Mouse (Mus musculus): ENCODE results near the gene Gm28051. TPM values are rescaled to one million over a fixed set of nuclear protein-coding genes. Genes with fewer than 3 reads are reported as not detected.
A peak's percentile ranks its signal among the peaks of the same experiment; 100 is the strongest.

The Gm28051 gene
- total and polyA plus RNA-seq, 3 experiments: not detected

GRCm38 (mm10) chr12:102704457-102705198 lies 52.9 kb downstream of the Gm28051 start, which contains the start of gene Itpk1:
Gene Itpk1 (minus strand): TSS chr12:102704930.
- no peak for DNase-seq (ENCODE audit: extremely low read depth)
- Histone ChIP-seq H3K36me3 (replicated peaks in 1 of 2; ENCODE audit: control insufficient read depth in 1 of 2, insufficient read depth in 1 of 2, low read length in 1 of 2) (peaks cover 0 to 10% of the 10 kb centered on the region in 2 experiments), H3K4me3 (replicated peaks in 1 of 3; ENCODE audit: low read depth in 2 of 3, low read length in 2 of 3, poor library complexity in 1 of 3) (peak within 1 kb of the TSS; percentile 72 to 83 (median 80)), H3K9me3 (replicated peaks; ENCODE audit: low read length) (no peaks in the 10 kb centered on the region), H3K27ac (ENCODE audit: insufficient read depth, low read depth) (peak within 1 kb of the TSS; percentile 20), H3K4me2 (ENCODE audit: insufficient read depth, low read depth, poor library complexity, severe bottlenecking) (peak within 1 kb of the TSS; percentile 86), H3K27me3 (replicated peaks) (peaks cover 1% of the 10 kb centered on the region), H3K4me1 (ENCODE audit: control insufficient read depth in 1 of 2, insufficient read depth in 2 of 2) (peaks cover 11 to 40% of the 10 kb centered on the region in 2 experiments), H3K9ac (ENCODE audit: insufficient read depth, low read depth) (peak within 1 kb of the TSS; percentile 75), H3K79me2 (replicated peaks; ENCODE audit: control insufficient read depth, extremely low read depth, insufficient read depth, poor library complexity, severe bottlenecking) (peaks cover 18% of the 10 kb centered on the region)
- in situ Hi-C loops (cut with MboI; ENCODE audit: low pct_ligation_motif_present, low pct_unique_long_range_greater_than_20kb, low sequenced_read_pairs): loop anchor here (5.0 kb wide), 2 partner anchors 127 to 177 kb away; no protein-coding TSS in a partner anchor
- TF ChIP-seq SIN3A (IDR thresholded peaks at IDR 0.05; ENCODE audit: low read length) (no peak; the same call in none of the 2 replicates), NRF1 (IDR thresholded peaks at IDR 0.05; ENCODE audit: low read depth, low read length) (peak; percentile 40; the same call in 1 of the 2 replicates), SMC3 (IDR thresholded peaks at IDR 0.05; ENCODE audit: low read depth, low read length) (no peak), PAX5 (IDR thresholded peaks at IDR 0.05; ENCODE audit: low read length) (no peak), NELFE (IDR thresholded peaks at IDR 0.05; ENCODE audit: low read depth, low read length) (peak; percentile 36), ZNF384 (IDR thresholded peaks at IDR 0.05; ENCODE audit: low read depth, low read length) (no peak), UBTF (IDR thresholded peaks at IDR 0.05; ENCODE audit: low read depth, low read length) (0 out of 2 replicates have a peak, but pooled peaks have one; percentile 45), MAZ (IDR thresholded peaks at IDR 0.05; ENCODE audit: low read depth, low read length) (no peak), GABPA (IDR thresholded peaks at IDR 0.05; ENCODE audit: insufficient replicate concordance, low read depth, low read length) (no peak), EP300 (IDR thresholded peaks at IDR 0.05; ENCODE audit: low read length) (no peak), KAT2A (IDR thresholded peaks at IDR 0.05; ENCODE audit: insufficient replicate concordance, low read length) (no peak), MAFK (IDR thresholded peaks at IDR 0.05; ENCODE audit: insufficient replicate concordance, low read length) (no peak), MXI1 (IDR thresholded peaks at IDR 0.05; ENCODE audit: low read depth, low read length) (no peak), ETS1 (conservative IDR thresholded peaks at IDR 0.05; ENCODE audit: low read depth, low read length) (no peak), ZC3H11A (IDR thresholded peaks at IDR 0.05; ENCODE audit: low read depth, low read length) (no peak), MAX (IDR thresholded peaks at IDR 0.05; ENCODE audit: low read length) (no peak), MYC (IDR thresholded peaks at IDR 0.05; ENCODE audit: low read depth, low read length) (no peak), E2F4 (IDR thresholded peaks at IDR 0.05; ENCODE audit: insufficient replicate concordance, low read depth, low read length) (no peak), JUND (conservative IDR thresholded peaks at IDR 0.05; ENCODE audit: low read depth, low read length) (no peak), IRF4 (IDR thresholded peaks at IDR 0.05; ENCODE audit: low read depth, low read length) (no peak), BHLHE40 (IDR thresholded peaks at IDR 0.05; ENCODE audit: low read depth, low read length) (no peak), ZKSCAN1 (IDR thresholded peaks at IDR 0.05; ENCODE audit: borderline replicate concordance, low read depth, low read length) (no peak), POLR2A (IDR thresholded peaks at IDR 0.05; ENCODE audit: low read depth, low read length) (peak; percentile 52; the same call in 1 of the 2 replicates), USF2 (conservative IDR thresholded peaks at IDR 0.05; ENCODE audit: low read depth, low read length) (no peak)
- dilution Hi-C loops (cut with MboI; ENCODE audit: extremely low pct_ligation_motif_present, extremely low pct_unique_long_range_greater_than_20kb, low sequenced_read_pairs): no loop called here
